Mouse (Mus musculus): ENCODE results near the gene Gm3409. TPM values are rescaled to one million over a fixed set of nuclear protein-coding genes. Genes with fewer than 3 reads are reported as not detected.
"Not testable (repeated sequence)": the region's sequence is repeated elsewhere in the genome, so short reads cannot be mapped to it uniquely, and the experiment has no call there.

Gene Gm3409
- total RNA-seq (2021), result not detected
- long read RNA-seq, experiment 1, result 0 reads
- long read RNA-seq, experiment 2, result 0 reads

- not testable (repeated sequence) for DNase-seq (ENCODE audit: low spot score)
These were observed at the start of gene Gm3409 for GRCm38 (mm10) chr5:146537347-146537746. Gene Gm3409, plus strand, starts transcription at chr5:146537647.

GRCm38 (mm10) chr5:146488959-146489358 is 48.5 kb upstream of the Gm3409 start:
- DNase-seq (ENCODE audit: low spot score), result not testable (repeated sequence)

DNA sequence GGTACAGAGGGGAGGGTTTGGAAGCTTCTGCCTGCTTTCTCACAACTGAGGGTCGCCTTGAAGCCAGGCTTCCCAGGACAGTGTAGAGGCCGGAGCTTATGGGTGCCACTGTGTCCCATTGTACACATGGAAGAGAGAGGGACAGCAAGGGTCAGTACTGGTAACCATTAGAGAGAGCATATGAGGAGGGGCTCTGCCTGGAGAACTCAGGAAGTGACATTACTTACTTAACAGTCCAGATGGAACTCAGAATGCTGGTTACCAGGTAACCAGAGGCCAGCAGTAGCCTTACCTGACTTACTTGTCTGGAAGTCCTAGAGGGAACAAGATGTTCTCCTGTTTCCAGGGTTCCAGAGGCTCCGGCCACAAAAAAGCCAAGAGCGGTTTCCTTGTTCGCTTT is 46.4 kb upstream of the Gm3409 start, which contains the start of gene Gm6370:
Gene Gm6370, plus strand, starts transcription at position 301 of the 400 bp plus-strand sequence.
- DNase-seq (ENCODE audit: low spot score), result not testable (repeated sequence)

DNA sequence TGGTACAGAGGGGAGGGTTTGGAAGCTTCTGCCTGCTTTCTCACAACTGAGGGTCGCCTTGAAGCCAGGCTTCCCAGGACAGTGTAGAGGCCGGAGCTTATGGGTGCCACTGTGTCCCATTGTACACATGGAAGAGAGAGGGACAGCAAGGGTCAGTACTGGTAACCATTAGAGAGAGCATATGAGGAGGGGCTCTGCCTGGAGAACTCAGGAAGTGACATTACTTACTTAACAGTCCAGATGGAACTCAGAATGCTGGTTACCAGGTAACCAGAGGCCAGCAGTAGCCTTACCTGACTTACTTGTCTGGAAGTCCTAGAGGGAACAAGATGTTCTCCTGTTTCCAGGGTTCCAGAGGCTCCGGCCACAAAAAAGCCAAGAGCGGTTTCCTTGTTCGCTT is 35.3 kb upstream of the Gm3409 start, which contains the start of gene 4930449I24Rik:
Gene 4930449I24Rik, plus strand, starts transcription at position 301 of the 400 bp plus-strand sequence.
- DNase-seq (ENCODE audit: low spot score), result not testable (repeated sequence)

- DNase-seq (ENCODE audit: low spot score), result not testable (repeated sequence)
These were observed 23.6 kb upstream of the Gm3409 start, which contains the start of gene Gm3402 for GRCm38 (mm10) chr5:146513823-146514222. Gene Gm3402, plus strand, starts transcription at chr5:146514123.

- not testable (repeated sequence) for DNase-seq (ENCODE audit: low spot score)
These were observed 11.9 kb upstream of the Gm3409 start, which contains the start of gene Gm3404 for GRCm38 (mm10) chr5:146525501-146525900. Gene Gm3404, plus strand, starts transcription at chr5:146525801.

DNA sequence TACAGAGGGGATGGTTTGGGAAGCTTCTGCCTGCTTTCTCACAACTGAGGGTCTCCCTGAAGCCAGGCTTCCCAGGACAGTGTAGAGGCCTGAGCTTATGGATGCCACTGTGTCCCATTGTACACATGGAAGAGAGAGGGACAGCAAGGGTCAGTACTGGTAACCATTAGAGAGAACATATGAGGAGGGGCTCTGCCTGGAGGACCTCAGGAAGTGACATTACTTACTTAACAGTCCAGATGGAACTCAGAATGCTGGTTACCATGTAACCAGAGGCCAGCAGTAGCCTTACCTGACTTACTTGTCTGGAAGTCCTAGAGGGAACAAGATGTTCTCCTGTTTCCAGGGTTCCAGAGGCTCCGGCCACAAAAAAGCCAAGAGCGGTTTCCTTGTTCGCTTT is 18.4 kb downstream of the Gm3409 start, which contains the start of gene Gm3415:
Gene Gm3415, plus strand, starts transcription at position 301 of the 400 bp plus-strand sequence.
- DNase-seq (ENCODE audit: low spot score), result not testable (repeated sequence)

DNA sequence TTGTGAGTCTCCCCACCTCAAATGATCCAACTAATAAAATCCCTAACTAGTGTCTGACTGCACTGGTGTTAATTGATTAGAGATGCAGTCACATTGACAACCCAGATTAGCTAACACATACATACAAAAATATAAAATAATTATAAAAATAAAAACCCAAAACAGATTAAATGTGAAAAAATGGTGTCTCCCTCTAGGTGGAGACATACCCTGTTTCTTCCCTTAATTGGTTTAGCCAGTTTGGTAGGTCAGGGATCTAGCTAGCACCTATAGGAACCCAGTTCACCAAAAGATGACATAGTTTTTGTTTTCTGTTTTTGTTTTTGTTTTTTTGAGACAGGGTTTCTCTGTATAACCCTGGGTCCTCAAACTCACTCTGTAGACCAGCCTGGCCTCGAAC is 26.8 kb downstream of the Gm3409 start:
- DNase-seq (ENCODE audit: low spot score), result no peak

DNA sequence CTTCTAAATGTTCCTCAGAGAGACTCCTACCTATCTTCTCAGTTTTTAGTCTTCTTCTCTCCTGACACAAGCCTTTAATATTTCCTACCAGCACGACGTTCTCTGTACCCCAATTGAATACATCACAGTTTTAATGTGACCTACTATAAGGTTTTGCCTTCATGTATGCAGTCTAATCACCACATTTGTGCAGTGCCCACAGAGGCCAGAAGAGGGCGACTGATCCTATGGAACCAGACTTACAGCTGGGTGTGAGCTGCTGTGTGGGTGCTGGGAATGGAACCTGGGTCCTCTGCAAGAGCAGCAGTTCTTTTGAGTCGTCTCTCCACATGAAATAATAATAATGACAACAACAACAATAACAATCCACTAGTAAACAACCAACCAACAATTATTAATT is 29.6 kb downstream of the Gm3409 start:
- DNase-seq (ENCODE audit: low spot score), result no peak

- not testable (repeated sequence) for DNase-seq (ENCODE audit: low spot score)
These were observed 32.7 kb downstream of the Gm3409 start for GRCm38 (mm10) chr5:146570179-146570578.

DNA sequence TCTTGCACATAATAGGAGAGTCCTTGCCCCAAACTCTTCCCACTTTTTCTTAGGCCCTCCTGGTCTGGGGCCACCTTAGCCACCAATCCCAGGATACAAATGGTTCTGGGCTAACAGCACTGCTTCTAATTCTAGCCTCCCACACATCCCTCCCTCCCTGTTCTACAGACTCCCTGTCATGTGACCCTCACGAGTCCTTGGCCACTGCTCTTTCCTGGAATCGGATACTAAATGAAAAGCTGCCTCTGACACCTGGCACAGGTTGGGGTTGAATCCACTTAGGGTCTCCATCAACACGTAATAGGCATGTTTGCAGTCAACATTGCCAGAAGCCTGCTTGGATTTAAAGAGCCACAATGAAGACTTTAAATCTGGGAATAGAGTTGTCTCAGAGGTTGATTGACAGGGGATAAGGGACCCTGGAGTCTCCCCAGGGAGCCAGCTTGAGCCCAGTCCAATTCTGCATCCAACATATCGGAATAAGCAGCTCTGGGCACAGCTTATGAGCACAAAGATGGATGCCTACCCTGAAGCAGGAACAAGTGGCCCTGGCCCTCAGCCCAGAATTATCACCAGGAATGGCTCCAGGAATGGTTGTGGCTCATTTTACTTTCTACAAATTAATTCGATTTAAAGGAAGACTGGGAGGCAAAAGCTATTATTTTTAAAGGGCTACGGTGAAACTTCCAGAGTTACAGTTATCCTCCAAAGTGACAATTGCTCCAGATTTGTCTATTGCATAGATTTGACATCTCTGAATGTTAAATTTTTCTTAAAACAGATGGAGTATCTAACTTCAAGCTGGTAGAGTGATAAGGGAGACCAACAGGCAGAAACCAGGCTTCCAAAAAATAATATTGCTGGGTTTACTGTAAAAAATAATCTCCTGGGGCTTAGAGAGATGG is 34.6 kb downstream of the Gm3409 start:
- DNase-seq (ENCODE audit: low spot score), result not testable (repeated sequence)

GRCm38 (mm10) chr5:146572735-146573042 is 35.2 kb downstream of the Gm3409 start:
- not testable (repeated sequence) for DNase-seq (ENCODE audit: low spot score)

DNA sequence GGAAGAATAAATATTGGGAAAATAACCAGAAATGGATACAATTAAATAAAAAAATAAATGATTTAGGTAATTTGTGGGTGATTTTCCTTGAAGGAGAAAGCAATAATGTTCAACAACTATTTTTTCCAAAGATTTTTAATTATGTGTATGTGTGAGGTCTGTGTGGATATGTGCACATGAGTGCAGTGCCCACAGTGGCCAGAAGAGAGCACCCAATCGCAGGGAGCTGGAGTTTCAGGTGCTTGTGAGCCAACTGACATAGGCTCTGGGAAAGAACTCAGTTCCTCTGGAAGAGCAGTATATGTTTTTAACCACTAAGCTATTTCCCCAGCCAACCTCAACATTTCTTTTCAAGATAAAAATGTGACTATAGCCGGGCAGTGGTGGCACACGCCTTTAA is 39.2 kb downstream of the Gm3409 start:
- DNase-seq (ENCODE audit: low spot score), result no peak

GRCm38 (mm10) chr5:146584156-146584477 is 46.7 kb downstream of the Gm3409 start:
- DNase-seq (ENCODE audit: low spot score), result no peak

DNA sequence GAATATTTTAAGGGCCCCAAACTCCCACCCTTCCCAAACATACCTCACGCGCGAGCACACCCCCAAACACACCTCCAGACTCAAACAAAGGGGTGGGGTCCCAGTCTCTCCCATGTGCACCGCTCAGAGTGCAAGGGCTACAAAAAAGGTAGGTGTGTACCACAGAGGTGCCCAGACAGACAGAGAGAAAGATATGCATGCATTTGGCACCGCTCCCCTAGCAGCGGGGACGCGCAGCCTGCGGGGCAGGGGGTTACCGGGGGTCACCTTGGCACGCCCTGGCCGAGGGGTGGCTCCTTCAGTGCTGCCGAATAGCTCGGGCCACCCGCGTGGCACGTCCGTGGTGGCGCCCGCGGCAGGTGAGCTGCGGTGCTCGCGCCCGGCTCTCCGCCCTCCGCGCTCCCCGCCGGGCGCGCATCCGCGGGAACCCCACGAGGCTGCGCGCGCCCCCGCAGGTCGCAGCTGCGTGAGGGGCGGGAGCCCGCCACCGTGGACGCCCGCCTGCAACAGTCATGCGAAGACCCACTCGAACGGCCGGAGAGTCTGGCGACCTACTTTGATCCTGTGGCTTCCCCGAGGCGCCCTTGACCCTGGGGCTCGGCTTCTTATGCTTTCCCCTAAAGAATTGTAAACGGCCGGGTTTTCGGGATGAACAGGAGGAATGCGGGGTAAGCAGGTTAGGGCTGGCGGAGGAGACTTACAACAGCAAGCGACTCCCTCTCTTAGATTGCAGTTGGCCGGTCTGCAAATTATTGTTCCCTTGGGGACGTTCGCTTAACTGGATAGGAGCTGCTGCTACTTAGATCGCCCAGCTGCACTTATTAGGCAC is 47.2 kb downstream of the Gm3409 start, which contains the start of gene Gpr12:
Gene Gpr12, minus strand, starts transcription at position 762 of the 829 bp plus-strand sequence.
- DNase-seq (ENCODE audit: low spot score), result no peak

GRCm38 (mm10) chr5:146585307-146585651 is 47.8 kb downstream of the Gm3409 start:
- DNase-seq (ENCODE audit: low spot score), result no peak

- DNase-seq (ENCODE audit: low spot score), result no peak
These were observed 49.1 kb downstream of the Gm3409 start for GRCm38 (mm10) chr5:146586357-146587070.
